Mouse (Mus musculus) fat pad, adult 2 months (tissue): ENCODE data around the gene Ipp.

Experiments used
- DNase-seq: peaks from one replicate; pipeline ENCODE4 v3.0.0-alpha.2; 2011; ENCODE audit warnings: low read depth, low spot score; ENCODE audit errors: extremely low read depth

Gene Ipp

GRCm38 (mm10) chr4:116557306-116558121, 50.2 kb downstream of the Ipp start, which contains the start of gene Gpbp1l1:
Gpbp1l1 (plus strand) TSS chr4:116557658.
- no peak for DNase-seq

DNA sequence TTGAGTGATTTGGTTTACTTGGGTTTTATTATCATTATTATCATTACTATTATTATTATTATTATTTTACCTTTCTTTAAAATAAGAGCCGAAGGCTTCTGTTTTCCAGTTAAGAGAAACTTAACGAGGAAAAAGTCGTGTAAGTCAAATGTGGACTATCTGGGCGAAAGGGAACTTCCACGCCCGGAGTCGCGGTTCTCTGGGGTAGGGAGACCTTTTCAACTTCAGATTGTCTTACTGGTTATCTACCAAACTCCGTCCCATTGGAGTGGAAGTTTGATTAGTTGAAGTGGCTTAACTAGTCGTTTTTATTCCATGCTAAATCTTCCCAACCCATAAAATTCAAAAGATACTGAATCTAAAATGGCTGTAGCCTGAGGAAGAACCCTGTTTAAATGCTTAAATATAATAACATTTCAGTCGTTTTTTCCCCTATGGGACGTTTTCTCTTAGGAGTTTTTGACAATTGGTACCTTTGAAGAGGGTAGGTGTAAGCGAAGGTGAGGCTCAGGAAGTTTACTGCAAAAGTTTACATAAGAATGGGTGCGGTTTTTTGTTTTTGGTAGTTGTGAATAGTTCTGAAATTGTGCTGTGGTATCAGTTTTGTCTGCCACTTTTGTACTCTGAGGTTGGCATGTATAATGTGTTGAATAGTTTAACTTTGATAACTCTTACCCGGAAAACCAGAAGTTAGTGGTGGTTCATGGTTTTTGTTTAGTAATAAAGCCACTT, 51.0 kb downstream of the Ipp start:
- DNase-seq: no peak
